Mouse (Mus musculus): ENCODE results near the gene Lrig1. TPM values are rescaled to one million over a fixed set of nuclear protein-coding genes. Genes with fewer than 3 reads are reported as not detected.

Lrig1 gene
- total RNA-seq, 2 experiments from 2014 or later, result 27.4 to 31.8 TPM

GRCm38 (mm10) chr6:94631051-94631778, 68.7 kb downstream of the Lrig1 start:
- peak in 1 of 2 experiments; percentile 42 for DNase-seq (ENCODE audit: low spot score in 2 of 2)
- intact Hi-C loops (cut with DNase I), result loop anchor here (5.0 kb wide), 1 partner anchor 66 kb away; no protein-coding TSS in a partner anchor

GRCm38 (mm10) chr6:94628787-94629186, 71.2 kb downstream of the Lrig1 start:
- intact Hi-C loops (cut with DNase I), result no loop called here
- no peak for DNase-seq (ENCODE audit: low spot score in 2 of 2)

GRCm38 (mm10) chr6:94627714-94628595, 72.0 kb downstream of the Lrig1 start:
- peak in 1 of 2 experiments; percentile 61 for DNase-seq (ENCODE audit: low spot score in 2 of 2)
- intact Hi-C loops (cut with DNase I), result no loop called here

- intact Hi-C loops (cut with DNase I), result no loop called here
- DNase-seq (ENCODE audit: low spot score in 2 of 2), result no peak
Measured at GRCm38 (mm10) chr6:94626807-94627206, 73.2 kb downstream of the Lrig1 start.

- intact Hi-C loops (cut with DNase I), result no loop called here
- no peak for DNase-seq (ENCODE audit: low spot score in 2 of 2)
Measured at GRCm38 (mm10) chr6:94625896-94626295, 74.1 kb downstream of the Lrig1 start.

- intact Hi-C loops (cut with DNase I), result no loop called here
- DNase-seq (ENCODE audit: low spot score in 2 of 2), result no peak
Measured at GRCm38 (mm10) chr6:94624543-94624942, 75.4 kb downstream of the Lrig1 start.

GRCm38 (mm10) chr6:94622983-94623382, 77.0 kb downstream of the Lrig1 start:
- peak; percentile 74 to 77 for DNase-seq (ENCODE audit: low spot score in 2 of 2)
- intact Hi-C loops (cut with DNase I), result loop anchor here (2.0 kb wide), 2 partner anchors 344 to 364 kb away; no protein-coding TSS in a partner anchor

- DNase-seq (ENCODE audit: low spot score in 2 of 2), result no peak
- intact Hi-C loops (cut with DNase I), result no loop called here
Measured at GRCm38 (mm10) chr6:94620801-94621301, 79.1 kb downstream of the Lrig1 start.

- no peak for DNase-seq (ENCODE audit: low spot score in 2 of 2)
- intact Hi-C loops (cut with DNase I), result no loop called here
Measured at GRCm38 (mm10) chr6:94620287-94620686, 79.7 kb downstream of the Lrig1 start.

- intact Hi-C loops (cut with DNase I), result loop anchor here (5.0 kb wide), 1 partner anchor 66 kb away; no protein-coding TSS in a partner anchor
- DNase-seq (ENCODE audit: low spot score in 2 of 2), result no peak
Measured at GRCm38 (mm10) chr6:94618671-94619070, 81.3 kb downstream of the Lrig1 start.

- intact Hi-C loops (cut with DNase I), result loop anchor here (5.0 kb wide), 1 partner anchor 64 kb away; no protein-coding TSS in a partner anchor
- DNase-seq (ENCODE audit: low spot score in 2 of 2), result no peak
Measured at GRCm38 (mm10) chr6:94615936-94616335, 84.0 kb downstream of the Lrig1 start.

GRCm38 (mm10) chr6:94614346-94614745, 85.6 kb downstream of the Lrig1 start:
- intact Hi-C loops (cut with DNase I), result no loop called here
- DNase-seq (ENCODE audit: low spot score in 2 of 2), result no peak

GRCm38 (mm10) chr6:94613235-94613895, 86.6 kb downstream of the Lrig1 start:
- DNase-seq (ENCODE audit: low spot score in 2 of 2), result no peak
- intact Hi-C loops (cut with DNase I), result no loop called here

- intact Hi-C loops (cut with DNase I), result no loop called here
- DNase-seq (ENCODE audit: low spot score in 2 of 2), result no peak
Measured at GRCm38 (mm10) chr6:94604546-94604945, 95.4 kb downstream of the Lrig1 start.

- intact Hi-C loops (cut with DNase I), result no loop called here
Measured at GRCm38 (mm10) chr6:94604072-94604471, 95.9 kb downstream of the Lrig1 start.

GRCm38 (mm10) chr6:94601811-94602210, 98.1 kb downstream of the Lrig1 start:
- intact Hi-C loops (cut with DNase I), result no loop called here
- DNase-seq (ENCODE audit: low spot score in 2 of 2), result no peak

More at GRCm38 (mm10) chr6:94604072-94604471, 95.9 kb downstream of the Lrig1 start:
- DNase-seq (ENCODE audit: low spot score in 2 of 2), result no peak

- intact Hi-C loops (cut with DNase I), result no loop called here
- DNase-seq (ENCODE audit: low spot score in 2 of 2), result no peak
Measured at GRCm38 (mm10) chr6:94601101-94601500, 98.9 kb downstream of the Lrig1 start.

- DNase-seq (ENCODE audit: low spot score in 2 of 2), result no peak
- intact Hi-C loops (cut with DNase I), result no loop called here
Measured at GRCm38 (mm10) chr6:94599016-94599415, 100.9 kb downstream of the Lrig1 start.

GRCm38 (mm10) chr6:94598421-94598820, 101.5 kb downstream of the Lrig1 start:
- intact Hi-C loops (cut with DNase I), result no loop called here
- DNase-seq (ENCODE audit: low spot score in 2 of 2), result no peak

Measured in left cerebral cortex, postnatal 25 days (tissue).